Comparison of ENCODE assay signal across 15 mouse cellular contexts in genomic region chr9:43929312-43930036, GRCm38 (mm10).
DNase-seq lines count a peak whose midpoint lies in the region; ATAC-seq lines count a peak whose summit lies in the region.
"Had no signal": no experiment of that assay in that cellular context is flagged by ENCODE, and none has a peak within 500 bp of the region (broad histone marks: within the 10 kb centered on the region; RNA-seq: fewer than 3 reads in every experiment).

No protein-coding gene starts in this region.

- WGBS in midbrain, embryonic 10.5 days = 31% methylated on average over 7 of the region's 7 CpGs

- peaks cover 41% of the 10 kb centered on the region for H3K4me1 ChIP-seq in midbrain, embryonic 10.5 days
- H3K4me1 ChIP-seq: lung, embryonic 15.5 days had no signal

- no peaks in the 10 kb centered on the region for H3K36me3 ChIP-seq in midbrain, embryonic 10.5 days
- H3K36me3 ChIP-seq: lung, embryonic 15.5 days had no signal

- DNase-seq in embryo, embryonic 10 days (ENCODE audit: low spot score) = peak; percentile 13
- no peak for DNase-seq in embryo, embryonic 9.5 days (ENCODE audit: extremely low spot score)
- DNase-seq in kidney, adult 11 months = peak; percentile 37
- no peak for DNase-seq in midbrain, embryonic 10.5 days (ENCODE audit: low spot score)
- peak; percentile 75 for DNase-seq in retina, postnatal 1 day
- no peak for DNase-seq in T-cell, adult 2 months (ENCODE audit: low spot score)
- no peak for DNase-seq in thymus, postnatal 0 days (ENCODE audit: low spot score)
- DNase-seq: adrenal gland, postnatal 25 days; cerebellum, adult 9-11 months; heart, adult 18-20 months; left cerebral cortex, postnatal 4 days; thymus, postnatal 14 days had no signal

- no peak for ATAC-seq in monocyte, adult 5-6 weeks (replicated peaks; ENCODE audit: insufficient number of reproducible peaks, low FRiP score, low TSS enrichment, poor library complexity, severe bottlenecking)
- ATAC-seq: intestine, embryonic 16.5 days had no signal

- no peak overlapping the region for H3K4me3 ChIP-seq in midbrain, embryonic 10.5 days
- H3K4me3 ChIP-seq: lung, embryonic 15.5 days had no signal

- peak overlapping the region; percentile 57; the same call in 1 of the 2 replicates for H3K27ac ChIP-seq in midbrain, embryonic 10.5 days (replicated peaks)
- H3K27ac ChIP-seq: lung, embryonic 15.5 days had no signal

- peaks cover 5% of the 10 kb centered on the region; the same call in 1 of the 2 replicates for H3K9me3 ChIP-seq in midbrain, embryonic 10.5 days (replicated peaks)
- H3K9me3 ChIP-seq: lung, embryonic 15.5 days had no signal

- 0 out of 2 replicates have a peak, but pooled peaks cover 15% of the 10 kb centered on the region for H3K27me3 ChIP-seq in midbrain, embryonic 10.5 days (ENCODE audit: low read depth, poor library complexity, severe bottlenecking)

Comparison
In these comparisons a context has a peak if more than half of its experiments do, and no peak if none do; other contexts are left out.
1. DNase-seq: peak in embryo, embryonic 10 days (single experiment), kidney, adult 11 months (single experiment) and retina, postnatal 1 day (single experiment); none in embryo, embryonic 9.5 days (single experiment), midbrain, embryonic 10.5 days (single experiment), T-cell, adult 2 months (single experiment) and thymus, postnatal 0 days (single experiment).